Mouse (Mus musculus) embryonic facial prominence, embryonic 14.5 days (tissue): ENCODE measurements at regions not wholly inside any gene's neighbourhood (a gene's known extent, or its start where the extent isn't known, plus 50 kb on each side); places are given as distances from the start of the nearest gene placed in this dataset.
"Not testable (repeated sequence)": the region's sequence is repeated elsewhere in the genome, so short reads cannot be mapped to it uniquely, and the experiment has no call there.

ENCODE experiments used
- ATAC-seq: fragments of 200-750 bp; cut with Nextera tagmentation; 2 replicates; pipeline ENCODE4 v1.8.0; 2017; ENCODE audit warnings: low read depth, moderate number of reproducible peaks, moderate TSS enrichment
- DNase-seq: peaks from one replicate; pipeline ENCODE4 v3.0.0-alpha.2; 2015; ENCODE audit warnings: low spot score
- H3K27ac ChIP-seq: fragments of 300-500 bp; sonication (generic); replicated peaks from 2 replicates; pipeline ENCODE4 v1.5.1; 2014; ENCODE audit warnings: low read depth, mild to moderate bottlenecking, low read length, moderate library complexity
- H3K27me3 ChIP-seq: fragments of 300-500 bp; sonication (generic); replicated peaks from 2 replicates; pipeline ENCODE4 v1.6.1; 2014; ENCODE audit warnings: low read length; ENCODE audit not compliant: control insufficient read depth, insufficient read depth
- H3K36me3 ChIP-seq: fragments of 300-500 bp; sonication (generic); 2 replicates; pipeline ENCODE4 v1.6.1; 2014; ENCODE audit warnings: low read length, mixed read lengths; ENCODE audit not compliant: control insufficient read depth, insufficient read depth
- H3K4me1 ChIP-seq: fragments of 300-500 bp; sonication (generic); 2 replicates; pipeline ENCODE4 v1.6.1; 2014; ENCODE audit warnings: antibody characterized with exemption, low read length; ENCODE audit not compliant: control insufficient read depth, insufficient read depth
- H3K4me2 ChIP-seq: fragments of 300-500 bp; sonication (generic); 2 replicates; pipeline ENCODE4 v1.6.1; 2014; ENCODE audit warnings: low read depth, mild to moderate bottlenecking, low read length, moderate library complexity, mixed read lengths
- H3K4me3 ChIP-seq: fragments of 300-500 bp; sonication (generic); 2 replicates; pipeline ENCODE4 v1.5.1; 2014; ENCODE audit warnings: low read depth, mild to moderate bottlenecking, low read length
- H3K9ac ChIP-seq: fragments of 300-500 bp; sonication (generic); 2 replicates; pipeline ENCODE4 v1.6.1; 2014; ENCODE audit warnings: low read depth, mild to moderate bottlenecking, low read length, moderate library complexity, mixed read lengths
- H3K9me3 ChIP-seq: fragments of 300-500 bp; sonication (generic); 2 replicates; pipeline ENCODE4 v1.6.1; 2016; ENCODE audit warnings: low read length; ENCODE audit not compliant: control insufficient read depth
- WGBS: fragments of 180-500 bp; shearing (Covaris S2); extraction: QIAGEN DNeasy Blood & Tissue Kit; methylation state at CpG from one replicate; pipeline ENCODE4 v1.1.7; 2014; 5-methylcytosine and 5-hydroxymethylcytosine counted together

GRCm38 (mm10) chr2:78277699-78278098 is 331.5 kb upstream of the Cwc22 start:
- H3K27ac ChIP-seq, result no peak overlapping the region
- no peaks in the 10 kb centered on the region for H3K9me3 ChIP-seq
- no peaks in the 10 kb centered on the region for H3K36me3 ChIP-seq
- H3K4me3 ChIP-seq, result no peak overlapping the region
- DNase-seq (no peak), ATAC-seq (no peak)
- H3K4me2 ChIP-seq, result no peak overlapping the region
- H3K9ac ChIP-seq, result no peak overlapping the region
- peaks cover 7% of the 10 kb centered on the region; the same call in 1 of the 2 replicates for H3K4me1 ChIP-seq
- WGBS, result 79% methylated on average over 8 of the region's 8 CpGs
- no peaks in the 10 kb centered on the region for H3K27me3 ChIP-seq

GRCm38 (mm10) chr2:78274122-78274521 is 327.9 kb upstream of the Cwc22 start:
- 69% methylated on average over 5 of the region's 5 CpGs for WGBS
- DNase-seq (no peak), ATAC-seq (no peak)
- Histone ChIP-seq H3K9me3 (no peaks in the 10 kb centered on the region), H3K27ac (no peak overlapping the region), H3K9ac (no peak overlapping the region), H3K4me2 (no peak overlapping the region), H3K4me3 (no peak overlapping the region), H3K4me1 (no peaks in the 10 kb centered on the region), H3K36me3 (no peaks in the 10 kb centered on the region), H3K27me3 (no peaks in the 10 kb centered on the region)

- Histone ChIP-seq H3K4me2 (no peak overlapping the region), H3K4me1 (no peaks in the 10 kb centered on the region), H3K9ac (no peak overlapping the region), H3K27ac (no peak overlapping the region), H3K27me3 (no peaks in the 10 kb centered on the region), H3K9me3 (no peaks in the 10 kb centered on the region), H3K36me3 (no peaks in the 10 kb centered on the region), H3K4me3 (no peak overlapping the region)
- 77% methylated on average over 4 of the region's 4 CpGs for WGBS
- no peak for DNase-seq
- no peak for ATAC-seq
Measured at GRCm38 (mm10) chr2:78268705-78269104, 322.5 kb upstream of the Cwc22 start.

GRCm38 (mm10) chr2:78267527-78268375 is 321.6 kb upstream of the Cwc22 start:
- Histone ChIP-seq H3K27ac (no peak overlapping the region), H3K4me1 (no peaks in the 10 kb centered on the region), H3K9ac (no peak overlapping the region), H3K4me2 (no peak overlapping the region), H3K36me3 (no peaks in the 10 kb centered on the region), H3K4me3 (no peak overlapping the region), H3K9me3 (no peaks in the 10 kb centered on the region), H3K27me3 (no peaks in the 10 kb centered on the region)
- ATAC-seq (no peak), DNase-seq (peak; percentile 58)
- 72% methylated on average over 2 of the region's 2 CpGs for WGBS

- no peaks in the 10 kb centered on the region for H3K9me3 ChIP-seq
- H3K4me1 ChIP-seq, result no peaks in the 10 kb centered on the region
- no peak overlapping the region for H3K4me2 ChIP-seq
- DNase-seq (no peak), ATAC-seq (no peak)
- WGBS, result 71% methylated on average over 10 of the region's 10 CpGs
- H3K27me3 ChIP-seq, result no peaks in the 10 kb centered on the region
- H3K9ac ChIP-seq, result no peak overlapping the region
- no peak overlapping the region for H3K4me3 ChIP-seq
- H3K36me3 ChIP-seq, result no peaks in the 10 kb centered on the region
- no peak overlapping the region for H3K27ac ChIP-seq
Measured at GRCm38 (mm10) chr2:78253601-78254097, 307.5 kb upstream of the Cwc22 start.

GRCm38 (mm10) chr2:78246354-78246753 is 300.2 kb upstream of the Cwc22 start:
- Histone ChIP-seq H3K27ac (no peak overlapping the region), H3K36me3 (no peaks in the 10 kb centered on the region), H3K9me3 (no peaks in the 10 kb centered on the region), H3K27me3 (no peaks in the 10 kb centered on the region), H3K4me3 (no peak overlapping the region), H3K4me2 (no peak overlapping the region), H3K4me1 (peaks cover 4% of the 10 kb centered on the region), H3K9ac (no peak overlapping the region)
- WGBS, result 31% methylated on average over 5 of the region's 5 CpGs
- peak; percentile 26; the same call in 1 of the 2 replicates for ATAC-seq
- DNase-seq, result peak; percentile 43

GRCm38 (mm10) chr2:78240299-78240698 is 294.1 kb upstream of the Cwc22 start:
- WGBS, result 61% methylated on average over 2 of the region's 2 CpGs
- Histone ChIP-seq H3K4me3 (no peak overlapping the region), H3K4me2 (no peak overlapping the region), H3K9ac (no peak overlapping the region), H3K27me3 (no peaks in the 10 kb centered on the region), H3K4me1 (no peaks in the 10 kb centered on the region; the same call in 1 of the 2 replicates), H3K9me3 (no peaks in the 10 kb centered on the region), H3K27ac (no peak overlapping the region), H3K36me3 (no peaks in the 10 kb centered on the region)
- DNase-seq, result no peak
- ATAC-seq, result no peak

GRCm38 (mm10) chr2:78225383-78226100 is 279.4 kb upstream of the Cwc22 start:
- 86% methylated on average over 4 of the region's 4 CpGs for WGBS
- not testable (repeated sequence) for H3K4me1 ChIP-seq, ATAC-seq, H3K36me3 ChIP-seq, H3K4me2 ChIP-seq, H3K27me3 ChIP-seq, H3K9ac ChIP-seq, DNase-seq, H3K27ac ChIP-seq, H3K9me3 ChIP-seq, H3K4me3 ChIP-seq
